Mouse (Mus musculus) CH12.LX (cell line): ENCODE data around the gene Dnm3.

ENCODE experiments used
- CHD1 ChIP-seq: IDR thresholded peaks from 2 replicates; pipeline ENCODE4 v1.6.1; 2012; ENCODE audit warnings: low read depth, low read length, improper control_type of control experiment, inconsistent platforms
- CHD2 ChIP-seq: IDR thresholded peaks from 2 replicates; pipeline ENCODE4 v1.6.1; 2011; ENCODE audit warnings: low read length, improper control_type of control experiment
- CTCF ChIP-seq, 2 experiments: IDR thresholded peaks in 1 of 2; conservative IDR thresholded peaks in 1 of 2; 2 replicates each; pipeline ENCODE4 v1.5.1; 2011 to 2012; ENCODE audit warnings: low read depth in 2 of 2, low read length in 2 of 2, improper control_type of control experiment in 1 of 2, inconsistent platforms in 1 of 2, mild to moderate bottlenecking in 1 of 2, moderate library complexity in 1 of 2
- E2F4 ChIP-seq: IDR thresholded peaks from 2 replicates; pipeline ENCODE4 v1.6.1; 2011; ENCODE audit warnings: low read depth, low read length, improper control_type of control experiment; ENCODE audit not compliant: insufficient replicate concordance
- EP300 ChIP-seq: IDR thresholded peaks from 2 replicates; pipeline ENCODE4 v1.6.1; 2011; ENCODE audit warnings: low read length, improper control_type of control experiment
- MAFK ChIP-seq: IDR thresholded peaks from 2 replicates; pipeline ENCODE4 v1.6.1; 2011; ENCODE audit warnings: low read length, improper control_type of control experiment; ENCODE audit not compliant: insufficient replicate concordance
- MYC ChIP-seq: IDR thresholded peaks from 2 replicates; pipeline ENCODE4 v1.6.1; 2011; ENCODE audit warnings: low read depth, mild to moderate bottlenecking, improper control_type of control experiment, low read length
- POLR2A ChIP-seq: IDR thresholded peaks from 2 replicates; pipeline ENCODE4 v1.6.1; 2011; ENCODE audit warnings: low read depth, mild to moderate bottlenecking, improper control_type of control experiment, low read length
- POLR2AphosphoS2 ChIP-seq: IDR thresholded peaks from 2 replicates; pipeline ENCODE4 v1.6.1; 2011; ENCODE audit warnings: low read depth, low read length, improper control_type of control experiment
- TBP ChIP-seq: conservative IDR thresholded peaks from 2 replicates; pipeline ENCODE4 v1.6.1; 2011; ENCODE audit warnings: low read depth, low read length, improper control_type of control experiment
- TCF12 ChIP-seq: IDR thresholded peaks from 2 replicates; pipeline ENCODE4 v1.6.1; 2014; ENCODE audit warnings: low read depth, mild to moderate bottlenecking, inconsistent platforms, low read length, improper control_type of control experiment
- USF1 ChIP-seq: IDR thresholded peaks from 2 replicates; pipeline ENCODE4 v1.6.1; 2014; ENCODE audit warnings: low read depth, mild to moderate bottlenecking, inconsistent platforms, low read length, improper control_type of control experiment
- ZKSCAN1 ChIP-seq: IDR thresholded peaks from 2 replicates; pipeline ENCODE4 v1.6.1; 2012; ENCODE audit warnings: low read depth, inconsistent platforms, low read length, improper control_type of control experiment, borderline replicate concordance

GRCm38 (mm10) chr1:162412787-162413429, 64.9 kb downstream of the Dnm3 start:
- TF ChIP-seq CHD2 (no peak), MYC (no peak), EP300 (no peak), TBP (no peak), CTCF (conservative IDR thresholded peaks at IDR 0.05 in 1 of 2, IDR thresholded peaks at IDR 0.05 in 1 of 2; ENCODE audit: low read depth in 2 of 2, low read length in 2 of 2) (no peak), TCF12 (no peak), E2F4 (no peak), POLR2A (no peak), POLR2AphosphoS2 (no peak), USF1 (no peak), CHD1 (no peak), MAFK (no peak), ZKSCAN1 (no peak)
